Mouse (Mus musculus): ENCODE data around the gene Cpm.

Cpm gene

GRCm38 (mm10) chr10:117717583-117717982 is 88.3 kb downstream of the Cpm start:
- Histone ChIP-seq H3K27me3 (ENCODE audit: control insufficient read depth, insufficient read depth, low read length, poor library complexity, severe bottlenecking) (no peaks in the 10 kb centered on the region), H3K36me3 (ENCODE audit: control insufficient read depth, insufficient read depth, low read length, poor library complexity, severe bottlenecking) (no peaks in the 10 kb centered on the region)
- no peak for DNase-seq (ENCODE audit: low read depth, low spot score)

GRCm38 (mm10) chr10:117718161-117719119 is 89.1 kb downstream of the Cpm start:
- no peak for DNase-seq (ENCODE audit: low read depth, low spot score)
- no peaks in the 10 kb centered on the region for H3K27me3 ChIP-seq (ENCODE audit: control insufficient read depth, insufficient read depth, low read length, poor library complexity, severe bottlenecking)
- H3K36me3 ChIP-seq (ENCODE audit: control insufficient read depth, insufficient read depth, low read length, poor library complexity, severe bottlenecking), result no peaks in the 10 kb centered on the region

GRCm38 (mm10) chr10:117724136-117724718 is 94.9 kb downstream of the Cpm start:
- H3K36me3 ChIP-seq (ENCODE audit: control insufficient read depth, insufficient read depth, low read length, poor library complexity, severe bottlenecking), result no peaks in the 10 kb centered on the region
- H3K27me3 ChIP-seq (ENCODE audit: control insufficient read depth, insufficient read depth, low read length, poor library complexity, severe bottlenecking), result no peaks in the 10 kb centered on the region
- no peak for DNase-seq (ENCODE audit: low read depth, low spot score)

GRCm38 (mm10) chr10:117724804-117725361 is 95.6 kb downstream of the Cpm start:
- DNase-seq (ENCODE audit: low read depth, low spot score), result no peak
- H3K27me3 ChIP-seq (ENCODE audit: control insufficient read depth, insufficient read depth, low read length, poor library complexity, severe bottlenecking), result no peaks in the 10 kb centered on the region
- no peaks in the 10 kb centered on the region for H3K36me3 ChIP-seq (ENCODE audit: control insufficient read depth, insufficient read depth, low read length, poor library complexity, severe bottlenecking)

- Histone ChIP-seq H3K27me3 (ENCODE audit: control insufficient read depth, insufficient read depth, low read length, poor library complexity, severe bottlenecking) (no peaks in the 10 kb centered on the region), H3K36me3 (ENCODE audit: control insufficient read depth, insufficient read depth, low read length, poor library complexity, severe bottlenecking) (no peaks in the 10 kb centered on the region)
- DNase-seq (ENCODE audit: low read depth, low spot score), result no peak
These were observed 96.4 kb downstream of the Cpm start for GRCm38 (mm10) chr10:117725671-117726070.

GRCm38 (mm10) chr10:117726350-117726749 is 97.0 kb downstream of the Cpm start:
- Histone ChIP-seq H3K36me3 (ENCODE audit: control insufficient read depth, insufficient read depth, low read length, poor library complexity, severe bottlenecking) (no peaks in the 10 kb centered on the region), H3K27me3 (ENCODE audit: control insufficient read depth, insufficient read depth, low read length, poor library complexity, severe bottlenecking) (no peaks in the 10 kb centered on the region)
- DNase-seq (ENCODE audit: low read depth, low spot score), result no peak

GRCm38 (mm10) chr10:117726888-117727385 is 97.6 kb downstream of the Cpm start:
- H3K36me3 ChIP-seq (ENCODE audit: control insufficient read depth, insufficient read depth, low read length, poor library complexity, severe bottlenecking), result no peaks in the 10 kb centered on the region
- no peak for DNase-seq (ENCODE audit: low read depth, low spot score)
- H3K27me3 ChIP-seq (ENCODE audit: control insufficient read depth, insufficient read depth, low read length, poor library complexity, severe bottlenecking), result no peaks in the 10 kb centered on the region

GRCm38 (mm10) chr10:117727518-117728110 is 98.3 kb downstream of the Cpm start:
- no peaks in the 10 kb centered on the region for H3K27me3 ChIP-seq (ENCODE audit: control insufficient read depth, insufficient read depth, low read length, poor library complexity, severe bottlenecking)
- H3K36me3 ChIP-seq (ENCODE audit: control insufficient read depth, insufficient read depth, low read length, poor library complexity, severe bottlenecking), result no peaks in the 10 kb centered on the region
- DNase-seq (ENCODE audit: low read depth, low spot score), result no peak

GRCm38 (mm10) chr10:117728574-117728973 is 99.3 kb downstream of the Cpm start:
- H3K27me3 ChIP-seq (ENCODE audit: control insufficient read depth, insufficient read depth, low read length, poor library complexity, severe bottlenecking), result no peaks in the 10 kb centered on the region
- DNase-seq (ENCODE audit: low read depth, low spot score), result no peak
- no peaks in the 10 kb centered on the region for H3K36me3 ChIP-seq (ENCODE audit: control insufficient read depth, insufficient read depth, low read length, poor library complexity, severe bottlenecking)

GRCm38 (mm10) chr10:117729139-117729814 is 100.0 kb downstream of the Cpm start:
- H3K27me3 ChIP-seq (ENCODE audit: control insufficient read depth, insufficient read depth, low read length, poor library complexity, severe bottlenecking), result no peaks in the 10 kb centered on the region
- no peaks in the 10 kb centered on the region for H3K36me3 ChIP-seq (ENCODE audit: control insufficient read depth, insufficient read depth, low read length, poor library complexity, severe bottlenecking)
- no peak for DNase-seq (ENCODE audit: low read depth, low spot score)

- H3K36me3 ChIP-seq (ENCODE audit: control insufficient read depth, insufficient read depth, low read length, poor library complexity, severe bottlenecking), result no peaks in the 10 kb centered on the region
- no peaks in the 10 kb centered on the region for H3K27me3 ChIP-seq (ENCODE audit: control insufficient read depth, insufficient read depth, low read length, poor library complexity, severe bottlenecking)
- DNase-seq (ENCODE audit: low read depth, low spot score), result no peak
These were observed 100.8 kb downstream of the Cpm start for GRCm38 (mm10) chr10:117730140-117730539.

- no peak for DNase-seq (ENCODE audit: low read depth, low spot score)
- no peaks in the 10 kb centered on the region for H3K36me3 ChIP-seq (ENCODE audit: control insufficient read depth, insufficient read depth, low read length, poor library complexity, severe bottlenecking)
- no peaks in the 10 kb centered on the region for H3K27me3 ChIP-seq (ENCODE audit: control insufficient read depth, insufficient read depth, low read length, poor library complexity, severe bottlenecking)
These were observed 101.4 kb downstream of the Cpm start for GRCm38 (mm10) chr10:117730637-117731203.

GRCm38 (mm10) chr10:117731244-117732101 is 102.2 kb downstream of the Cpm start:
- H3K36me3 ChIP-seq (ENCODE audit: control insufficient read depth, insufficient read depth, low read length, poor library complexity, severe bottlenecking), result no peaks in the 10 kb centered on the region
- peak; percentile 68 for DNase-seq (ENCODE audit: low read depth, low spot score)
- no peaks in the 10 kb centered on the region for H3K27me3 ChIP-seq (ENCODE audit: control insufficient read depth, insufficient read depth, low read length, poor library complexity, severe bottlenecking)

Measured in splenic B cell, adult 2 months (primary cell).